Mouse (Mus musculus) ES-Bruce4 (cell line): ENCODE results near the gene Mospd2. TPM values are rescaled to one million over a fixed set of nuclear protein-coding genes. Genes with fewer than 3 reads are reported as not detected.

Experiments used
- H3K27ac ChIP-seq: 2 replicates; pipeline ENCODE4 v1.5.1; 2012; ENCODE audit warnings: low read length, inconsistent platforms; ENCODE audit not compliant: insufficient read depth
- H3K27me3 ChIP-seq: 2 replicates; pipeline ENCODE4 v1.6.1; 2012; ENCODE audit warnings: mild to moderate bottlenecking, low read length, inconsistent platforms; ENCODE audit not compliant: control insufficient read depth, poor library complexity, insufficient read depth, severe bottlenecking
- H3K36me3 ChIP-seq: 2 replicates; pipeline ENCODE4 v1.6.1; 2012; ENCODE audit warnings: inconsistent platforms, mild to moderate bottlenecking, low read length, moderate library complexity; ENCODE audit not compliant: control insufficient read depth, poor library complexity, insufficient read depth, severe bottlenecking
- H3K4me1 ChIP-seq: one replicate; pipeline ENCODE4 v1.8.1; 2011; ENCODE audit warnings: low read length; ENCODE audit not compliant: control insufficient read depth, insufficient read depth
- H3K4me3 ChIP-seq: 2 replicates; pipeline ENCODE4 v1.5.1; 2011; ENCODE audit warnings: low read depth, mild to moderate bottlenecking, low read length
- H3K9ac ChIP-seq: 2 replicates; pipeline ENCODE4 v1.6.1; 2012; ENCODE audit warnings: low read depth, mild to moderate bottlenecking, inconsistent platforms; ENCODE audit not compliant: poor library complexity, severe bottlenecking
- H3K9me3 ChIP-seq: replicated peaks from 2 replicates; pipeline ENCODE4 v1.6.1; 2012; ENCODE audit warnings: mild to moderate bottlenecking, low read length, inconsistent platforms; ENCODE audit not compliant: control insufficient read depth, poor library complexity, insufficient read depth, severe bottlenecking
- CTCF ChIP-seq: IDR thresholded peaks from one replicate; pipeline ENCODE4 v1.8.1; 2011; ENCODE audit warnings: low read depth, low read length
- EP300 ChIP-seq: IDR thresholded peaks from 2 replicates; pipeline ENCODE4 v1.6.1; 2011; ENCODE audit warnings: low read depth, low read length; ENCODE audit not compliant: insufficient read depth
- POLR2A ChIP-seq: IDR thresholded peaks from one replicate; pipeline ENCODE4 v1.8.1; 2011; ENCODE audit warnings: low read length; ENCODE audit not compliant: insufficient read depth
- polyA plus RNA-seq: library from polyadenylated mRNA; stranded (reverse); fragments of >200 nt; gene quantifications from 2 replicates; pipeline ENCODE4 v1.2.4, GENCODE M21; 2011; ENCODE audit warnings: low read depth; ENCODE audit not compliant: missing spikeins, insufficient read depth, insufficient read length

Mospd2 gene
- polyA plus RNA-seq, 1 experiment: 37.8 TPM

GRCm38 (mm10) chrX:164912186-164912585 is 68.0 kb downstream of the Mospd2 start:
- peaks cover 2% of the 10 kb centered on the region; the same call in 1 of the 2 replicates for H3K9me3 ChIP-seq
- no peaks in the 10 kb centered on the region for H3K4me1 ChIP-seq
- H3K9ac ChIP-seq: no peak overlapping the region
- H3K27me3 ChIP-seq: no peaks in the 10 kb centered on the region
- TF ChIP-seq CTCF: no peak
- no peak for TF ChIP-seq EP300
- TF ChIP-seq POLR2A: no peak
- no peak overlapping the region for H3K4me3 ChIP-seq
- no peaks in the 10 kb centered on the region for H3K36me3 ChIP-seq
- no peak overlapping the region for H3K27ac ChIP-seq

- Histone ChIP-seq H3K9me3 (no peaks in the 10 kb centered on the region; the same call in 1 of the 2 replicates), H3K27ac (no peak overlapping the region), H3K27me3 (no peaks in the 10 kb centered on the region), H3K36me3 (no peaks in the 10 kb centered on the region), H3K4me3 (no peak overlapping the region), H3K9ac (no peak overlapping the region), H3K4me1 (no peaks in the 10 kb centered on the region)
- no peak for TF ChIP-seq CTCF
- TF ChIP-seq POLR2A: no peak
Observed at GRCm38 (mm10) chrX:164901847-164902246, 78.3 kb downstream of the Mospd2 start.

GRCm38 (mm10) chrX:164899805-164900204 is 80.4 kb downstream of the Mospd2 start:
- Histone ChIP-seq H3K4me3 (no peak overlapping the region), H3K9me3 (no peaks in the 10 kb centered on the region; the same call in 1 of the 2 replicates), H3K36me3 (no peaks in the 10 kb centered on the region), H3K4me1 (no peaks in the 10 kb centered on the region), H3K27ac (no peak overlapping the region), H3K9ac (no peak overlapping the region), H3K27me3 (no peaks in the 10 kb centered on the region)
- no peak for TF ChIP-seq POLR2A
- no peak for TF ChIP-seq EP300
- TF ChIP-seq CTCF: no peak

- no peaks in the 10 kb centered on the region for H3K4me1 ChIP-seq
- no peaks in the 10 kb centered on the region for H3K9me3 ChIP-seq
- H3K36me3 ChIP-seq: no peaks in the 10 kb centered on the region
- no peak overlapping the region for H3K27ac ChIP-seq
- no peak overlapping the region for H3K4me3 ChIP-seq
- TF ChIP-seq POLR2A (no peak), CTCF (no peak), EP300 (no peak)
- H3K27me3 ChIP-seq: no peaks in the 10 kb centered on the region
- no peak overlapping the region for H3K9ac ChIP-seq
Observed at GRCm38 (mm10) chrX:164886260-164886659, 93.9 kb downstream of the Mospd2 start.

Other genes with a start within 250 kb of the Mospd2 start
- 11.2 and 11.6 TPM in 2 replicates for gene Fancb, start 217 bp upstream of the Mospd2 start, polyA plus RNA-seq
- not detected in 2 replicates for gene Gm17604, start 24.5 kb upstream of the Mospd2 start, polyA plus RNA-seq